Mouse (Mus musculus) limb, embryonic 12.5 days (tissue): Measurements from ENCODE around the gene Chst14. TPM values are rescaled to one million over a fixed set of nuclear protein-coding genes. Genes with fewer than 3 reads are reported as not detected.

Source experiments
- ATAC-seq: fragments of 200-750 bp; cut with Nextera tagmentation; 2 replicates; pipeline ENCODE4 v1.8.0; 2017; ENCODE audit warnings: low read depth, moderate TSS enrichment; ENCODE audit not compliant: insufficient number of reproducible peaks, insufficient read depth, low FRiP score, low TSS enrichment
- H3K27ac ChIP-seq: fragments of 300-500 bp; sonication (generic); 2 replicates; pipeline ENCODE4 v1.5.1; 2016; ENCODE audit warnings: mild to moderate bottlenecking, moderate library complexity
- H3K27me3 ChIP-seq: fragments of 300-500 bp; sonication (generic); 2 replicates; pipeline ENCODE4 v1.6.1; 2016; ENCODE audit warnings: mild to moderate bottlenecking, moderate library complexity
- H3K36me3 ChIP-seq: fragments of 300-500 bp; sonication (generic); 2 replicates; pipeline ENCODE4 v1.6.1; 2016; ENCODE audit warnings: mild to moderate bottlenecking, moderate library complexity
- H3K4me1 ChIP-seq: fragments of 300-500 bp; sonication (generic); replicated peaks from 2 replicates; pipeline ENCODE4 v1.6.1; 2016
- H3K4me2 ChIP-seq: fragments of 300-500 bp; sonication (generic); 2 replicates; pipeline ENCODE4 v1.6.1; 2016; ENCODE audit warnings: mild to moderate bottlenecking, moderate library complexity
- H3K4me3 ChIP-seq: fragments of 300-500 bp; sonication (generic); replicated peaks from 2 replicates; pipeline ENCODE4 v1.5.1; 2016; ENCODE audit warnings: mild to moderate bottlenecking
- H3K9ac ChIP-seq: fragments of 300-500 bp; sonication (generic); replicated peaks from 2 replicates; pipeline ENCODE4 v1.6.1; 2016; ENCODE audit warnings: mild to moderate bottlenecking, moderate library complexity
- H3K9me3 ChIP-seq: fragments of 300-500 bp; sonication (generic); 2 replicates; pipeline ENCODE4 v1.6.1; 2016; ENCODE audit warnings: mild to moderate bottlenecking, moderate library complexity
- WGBS: fragments of 180-500 bp; shearing (Covaris S2); methylation state at CpG from one replicate; pipeline ENCODE4 v1.1.7; 2016; 5-methylcytosine and 5-hydroxymethylcytosine counted together
- polyA plus RNA-seq: library from polyadenylated mRNA; unstranded; fragments of >200 nt; fragmentation: Nextera tagmentation; extraction: Ambion mirVana; gene quantifications from 2 replicates; pipeline ENCODE4 v1.2.1, GENCODE M21; 2016

Chst14 gene
- polyA plus RNA-seq = 42.9 and 45.6 TPM in 2 replicates

DNA sequence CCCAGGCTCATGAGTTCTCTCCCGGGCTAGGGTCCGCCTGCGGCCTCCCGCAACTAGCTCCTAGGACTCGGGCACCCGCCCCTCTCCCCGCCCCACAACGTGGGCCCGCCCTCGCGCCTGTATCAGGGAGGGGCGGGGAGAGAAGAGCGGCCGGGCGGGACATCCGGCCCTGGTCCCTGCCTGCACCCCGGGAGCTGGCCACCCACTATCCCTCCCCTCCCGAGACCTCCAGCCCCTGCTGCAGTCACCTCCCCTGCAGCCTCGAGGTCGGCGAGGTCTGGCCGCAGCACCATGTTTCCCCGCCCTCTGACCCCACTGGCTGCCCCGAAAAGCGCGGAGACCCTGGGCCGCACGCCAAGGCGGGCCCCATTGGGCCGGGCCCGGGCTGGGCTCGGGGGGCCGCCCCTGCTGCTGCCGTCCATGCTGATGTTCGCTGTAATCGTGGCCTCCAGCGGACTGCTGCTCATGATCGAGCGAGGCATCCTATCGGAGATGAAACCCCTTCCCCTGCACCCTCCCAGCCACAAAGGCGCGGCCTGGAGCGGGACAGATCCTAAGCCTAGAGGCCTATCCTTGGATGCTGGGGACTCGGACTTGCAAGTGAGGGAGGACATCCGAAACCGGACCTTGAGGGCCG is at the start of gene Chst14:
Gene Chst14 (plus strand): TSS at position 136 of the 637 bp plus-strand sequence.
- H3K27me3 ChIP-seq = no peaks in the 10 kb centered on the region
- H3K4me3 ChIP-seq = peak within 1 kb of the TSS; percentile 80
- peak within 1 kb of the TSS; percentile 94 for H3K4me2 ChIP-seq
- peak; percentile 85 for ATAC-seq
- peak within 1 kb of the TSS; percentile 80 for H3K27ac ChIP-seq
- peaks cover 35% of the 10 kb centered on the region for H3K4me1 ChIP-seq
- no peaks in the 10 kb centered on the region for H3K9me3 ChIP-seq
- peak within 1 kb of the TSS; percentile 88 for H3K9ac ChIP-seq
- H3K36me3 ChIP-seq = peaks cover 30% of the 10 kb centered on the region
- under 1% methylated on average over 42 of the region's 47 CpGs for WGBS

DNA sequence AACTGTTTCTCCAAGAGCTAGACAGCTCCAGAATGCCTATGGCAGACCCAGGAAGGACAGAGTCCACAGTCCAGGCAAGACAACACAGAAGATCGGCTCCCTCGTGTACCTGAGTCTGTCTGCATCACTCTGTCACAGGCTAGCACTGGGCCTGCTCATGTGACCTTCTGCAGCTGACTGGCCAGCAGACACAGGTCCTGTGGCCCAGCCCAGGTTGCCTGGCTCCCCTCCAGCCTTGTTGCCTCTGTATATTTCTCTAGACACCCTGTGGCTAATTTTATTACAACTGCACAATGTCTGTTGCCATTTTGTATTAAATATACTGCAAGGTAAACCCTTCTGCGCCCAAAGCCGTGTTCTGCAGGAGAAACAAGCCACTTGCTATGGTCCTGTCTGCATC is 45.3 kb upstream of the Chst14 start:
- ATAC-seq = no peak
- no peaks in the 10 kb centered on the region for H3K9me3 ChIP-seq
- no peak overlapping the region for H3K27ac ChIP-seq
- no peak overlapping the region for H3K4me2 ChIP-seq
- 71% methylated on average over 4 of the region's 4 CpGs for WGBS
- H3K4me1 ChIP-seq = peaks cover 5% of the 10 kb centered on the region
- H3K9ac ChIP-seq = no peak overlapping the region
- peaks cover 19% of the 10 kb centered on the region for H3K27me3 ChIP-seq
- peaks cover 38% of the 10 kb centered on the region for H3K36me3 ChIP-seq
- no peak overlapping the region for H3K4me3 ChIP-seq

DNA sequence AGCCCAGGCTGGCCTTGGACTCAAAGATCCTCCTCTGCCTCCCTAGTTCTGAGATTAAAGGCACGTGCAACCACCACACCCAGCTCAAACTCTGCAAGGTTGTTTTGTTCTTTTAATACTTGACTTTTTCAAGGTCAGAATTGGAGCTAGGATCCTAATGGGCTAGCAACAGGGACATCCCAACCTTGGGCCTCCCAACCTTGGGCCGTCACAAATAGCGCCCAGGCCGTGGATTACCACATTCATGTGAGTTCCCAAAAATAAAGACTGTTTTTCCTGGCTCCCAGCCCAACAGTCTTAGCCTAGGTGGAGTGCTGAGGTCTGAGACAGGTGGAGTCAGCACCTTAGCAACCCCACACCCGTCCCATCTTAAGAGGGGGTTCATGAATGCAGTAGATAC is 44.3 kb upstream of the Chst14 start:
- 86% methylated on average over 5 of the region's 5 CpGs for WGBS

DNA sequence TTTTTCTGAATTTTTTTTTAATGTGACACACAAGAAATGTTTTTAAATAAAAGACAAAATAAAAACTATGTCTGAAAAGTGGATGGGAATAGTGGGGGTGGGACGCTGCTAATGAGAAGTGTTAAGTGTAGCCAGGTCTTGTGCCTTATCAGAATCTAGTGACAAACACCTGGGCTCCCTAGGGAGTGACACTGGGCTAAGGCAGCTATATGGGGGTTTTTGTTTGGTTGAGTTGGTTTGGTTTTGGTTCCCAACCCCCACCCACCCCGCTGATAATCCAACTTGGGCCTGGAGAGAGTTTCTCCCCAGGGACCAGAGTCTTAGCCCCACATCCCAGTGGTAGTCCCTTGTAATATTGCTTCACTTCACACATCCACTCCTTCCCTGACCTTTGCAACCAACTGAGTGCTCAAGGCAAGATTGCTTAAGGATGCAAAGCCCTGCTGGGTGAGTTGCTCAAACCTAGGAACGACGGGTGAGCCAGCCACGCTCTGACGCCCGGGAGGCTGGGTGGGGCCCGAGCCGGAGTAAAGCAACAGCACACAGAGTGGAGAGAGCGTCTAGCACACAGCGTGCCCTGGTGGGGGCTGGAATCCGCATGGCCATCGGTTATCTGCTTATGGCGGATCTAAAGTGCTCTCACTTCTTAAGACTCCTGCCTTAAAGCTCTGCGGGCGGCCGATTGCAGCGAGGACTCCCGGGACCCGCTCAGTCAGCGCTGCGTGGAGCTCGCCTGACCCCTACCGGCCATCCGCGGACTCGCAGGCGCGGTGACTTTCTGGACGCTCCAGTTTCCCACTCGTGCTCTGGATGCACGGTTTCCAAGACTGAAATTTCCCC is 43.2 kb upstream of the Chst14 start:
- Histone ChIP-seq H3K27ac (no peak overlapping the region), H3K9ac (peak overlapping the region; percentile 67), H3K36me3 (peaks cover 19% of the 10 kb centered on the region), H3K4me2 (peak overlapping the region; percentile 79), H3K27me3 (peaks cover 37% of the 10 kb centered on the region), H3K4me1 (peaks cover 5% of the 10 kb centered on the region), H3K4me3 (peak overlapping the region; percentile 43), H3K9me3 (no peaks in the 10 kb centered on the region)
- peak; percentile 71; the same call in 1 of the 2 replicates for ATAC-seq
- 2% methylated on average over 32 of the region's 32 CpGs for WGBS

More for the DNA sequence above, 44.3 kb upstream of the Chst14 start:
- no peak overlapping the region for H3K4me3 ChIP-seq
- H3K4me1 ChIP-seq = peaks cover 5% of the 10 kb centered on the region
- no peak overlapping the region for H3K27ac ChIP-seq
- no peaks in the 10 kb centered on the region for H3K9me3 ChIP-seq
- ATAC-seq = no peak
- peaks cover 29% of the 10 kb centered on the region for H3K36me3 ChIP-seq
- H3K9ac ChIP-seq = no peak overlapping the region
- H3K4me2 ChIP-seq = no peak overlapping the region
- peaks cover 27% of the 10 kb centered on the region for H3K27me3 ChIP-seq

DNA sequence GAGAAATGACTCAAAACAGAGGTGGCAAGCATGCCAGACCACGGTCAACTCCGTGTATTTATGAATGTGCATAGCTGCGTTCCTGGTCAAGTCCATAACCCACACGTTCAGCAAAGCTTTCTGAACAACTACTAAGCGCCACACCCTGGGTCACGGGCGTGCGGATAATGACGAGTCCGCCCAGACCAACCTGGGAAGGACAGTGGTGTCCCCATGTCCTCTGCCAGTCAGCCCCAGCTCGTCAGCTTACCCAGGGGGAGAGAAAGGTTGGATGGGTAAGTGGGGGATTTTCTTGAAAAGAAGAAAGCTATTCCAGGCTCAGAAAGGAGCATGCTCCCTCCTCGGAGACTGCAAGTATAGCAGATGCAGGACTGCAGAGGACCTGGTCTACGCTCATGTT is 38.9 kb upstream of the Chst14 start:
- no peak overlapping the region; the same call in 1 of the 2 replicates for H3K9ac ChIP-seq
- no peak for ATAC-seq
- H3K27me3 ChIP-seq = peaks cover 56% of the 10 kb centered on the region
- H3K36me3 ChIP-seq = no peaks in the 10 kb centered on the region
- 64% methylated on average over 13 of the region's 13 CpGs for WGBS
- no peak overlapping the region for H3K4me3 ChIP-seq
- H3K27ac ChIP-seq = no peak overlapping the region
- H3K4me2 ChIP-seq = 0 out of 2 replicates have a peak overlapping the region, but pooled peaks have one; percentile 2
- H3K4me1 ChIP-seq = peaks cover 5% of the 10 kb centered on the region
- H3K9me3 ChIP-seq = no peaks in the 10 kb centered on the region

DNA sequence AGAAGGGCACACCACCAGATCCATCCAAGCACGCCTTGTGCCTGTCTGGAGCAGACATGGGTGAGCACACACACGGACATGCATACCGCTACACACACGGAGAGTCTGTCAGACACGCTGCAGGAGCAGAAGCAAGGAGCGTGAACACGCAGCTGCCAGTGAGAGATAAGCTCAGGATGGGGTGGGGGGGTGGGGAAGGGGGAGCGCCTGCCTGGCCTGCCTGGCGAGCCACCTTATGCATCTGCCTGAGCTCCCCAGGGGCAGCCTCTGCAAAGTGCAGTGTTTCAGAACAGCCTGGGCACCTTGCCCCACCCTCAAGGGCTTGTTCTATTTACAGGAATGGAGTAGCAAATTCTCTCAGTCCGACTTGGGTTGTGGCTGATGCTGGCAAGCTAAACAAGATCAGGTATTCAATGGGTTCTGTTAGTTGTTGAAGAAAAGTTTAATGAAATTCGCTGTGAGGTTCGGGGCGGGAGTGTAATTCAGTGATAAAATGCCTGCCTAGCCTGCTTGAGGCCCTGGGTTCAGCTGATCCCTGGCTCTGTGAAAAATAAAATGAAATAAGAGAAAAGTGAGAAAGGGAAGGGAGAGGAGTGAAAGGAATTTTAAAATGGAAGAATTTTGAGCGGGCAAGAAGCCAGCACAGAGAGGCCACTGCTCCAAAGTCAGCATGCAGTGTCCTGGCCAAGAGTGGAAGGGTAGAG is 38.3 kb upstream of the Chst14 start:
- Histone ChIP-seq H3K4me1 (peaks cover 2% of the 10 kb centered on the region; the same call in 1 of the 2 replicates), H3K9ac (no peak overlapping the region; the same call in 1 of the 2 replicates), H3K4me3 (no peak overlapping the region), H3K27ac (no peak overlapping the region), H3K27me3 (peaks cover 61% of the 10 kb centered on the region), H3K4me2 (peak overlapping the region; percentile 2; the same call in 1 of the 2 replicates), H3K9me3 (no peaks in the 10 kb centered on the region), H3K36me3 (no peaks in the 10 kb centered on the region)
- ATAC-seq = no peak
- WGBS = 35% methylated on average over 14 of the region's 14 CpGs

DNA sequence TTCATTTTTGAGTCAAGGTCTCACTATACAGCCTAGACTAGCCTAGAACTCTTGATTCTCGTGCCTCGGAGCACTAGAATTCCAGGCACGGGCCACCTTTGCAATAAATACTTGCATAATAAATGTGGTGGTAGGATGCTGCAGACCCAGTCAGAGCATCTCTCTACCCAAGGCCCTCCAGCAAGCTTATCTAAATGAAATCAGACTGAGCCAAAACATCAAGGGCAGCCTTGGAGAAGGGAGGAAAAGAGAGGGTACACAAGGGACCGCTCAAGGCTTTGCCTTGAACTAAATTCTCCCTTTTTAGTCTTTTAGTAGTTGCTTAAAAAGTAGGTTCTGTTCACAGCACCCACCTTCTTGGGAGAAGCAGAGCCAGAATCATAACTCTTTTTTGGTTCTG is 35.1 kb upstream of the Chst14 start:
- no peak overlapping the region for H3K27ac ChIP-seq
- WGBS = 81% methylated on average over 4 of the region's 4 CpGs
- H3K4me3 ChIP-seq = no peak overlapping the region
- no peak overlapping the region for H3K4me2 ChIP-seq
- no peak for ATAC-seq
- H3K36me3 ChIP-seq = no peaks in the 10 kb centered on the region
- H3K9ac ChIP-seq = no peak overlapping the region
- peaks cover 70% of the 10 kb centered on the region for H3K27me3 ChIP-seq
- no peaks in the 10 kb centered on the region for H3K9me3 ChIP-seq
- peaks cover 2% of the 10 kb centered on the region for H3K4me1 ChIP-seq

DNA sequence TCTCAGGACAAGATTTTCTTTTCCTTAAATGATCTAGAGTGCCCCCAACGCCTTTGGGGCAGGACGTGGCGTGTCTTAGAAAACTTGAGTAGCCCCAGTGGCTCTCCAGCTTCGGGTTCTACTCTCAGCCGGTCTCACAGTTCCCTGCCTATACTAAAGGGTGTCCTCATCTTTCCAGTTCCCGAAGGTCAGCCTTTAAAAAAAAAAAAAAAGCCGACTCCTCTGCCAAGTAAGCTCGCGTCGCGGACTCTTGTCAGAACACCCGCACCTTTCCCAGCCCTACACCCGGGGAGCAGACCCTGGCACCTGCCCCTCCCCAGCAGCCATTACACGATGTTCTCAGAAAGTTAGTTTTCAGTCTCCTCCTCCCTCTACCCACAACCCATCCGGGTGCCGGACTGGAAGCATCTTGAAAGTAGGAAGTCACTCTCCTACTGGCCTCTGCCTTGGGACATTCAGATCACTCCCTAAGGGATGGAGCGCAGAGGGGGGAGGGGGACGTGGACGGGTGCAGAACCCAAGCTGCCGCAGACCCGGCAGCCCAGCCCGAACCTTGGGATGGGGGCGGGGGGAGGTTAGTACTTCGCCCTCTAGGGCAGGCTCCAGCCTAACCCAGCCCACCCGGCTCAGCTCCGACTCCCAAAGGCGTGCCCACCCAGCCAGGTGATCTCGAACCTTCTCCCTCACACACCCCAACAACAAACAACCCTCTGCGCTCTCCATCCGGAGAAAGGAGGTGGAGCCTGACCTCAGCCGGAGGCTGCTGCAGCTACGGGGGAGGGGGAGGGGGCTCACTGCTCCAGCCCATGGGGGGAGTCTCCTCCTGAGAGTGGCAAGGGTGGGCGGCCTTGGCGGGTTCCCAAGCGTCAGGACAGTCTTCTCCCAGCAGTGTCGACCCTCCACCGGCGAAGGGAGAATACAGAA is 30.0 kb upstream of the Chst14 start:
- Histone ChIP-seq H3K4me3 (peak overlapping the region; percentile 48), H3K4me1 (peaks cover 37% of the 10 kb centered on the region), H3K9me3 (no peaks in the 10 kb centered on the region), H3K36me3 (no peaks in the 10 kb centered on the region), H3K27ac (no peak overlapping the region), H3K9ac (peak overlapping the region; percentile 51; the same call in 1 of the 2 replicates), H3K4me2 (peak overlapping the region; percentile 87), H3K27me3 (peaks cover 89% of the 10 kb centered on the region)
- no peak for ATAC-seq
- whole genome bisulfite sequencing = under 1% methylated on average over 38 of the region's 38 CpGs

DNA sequence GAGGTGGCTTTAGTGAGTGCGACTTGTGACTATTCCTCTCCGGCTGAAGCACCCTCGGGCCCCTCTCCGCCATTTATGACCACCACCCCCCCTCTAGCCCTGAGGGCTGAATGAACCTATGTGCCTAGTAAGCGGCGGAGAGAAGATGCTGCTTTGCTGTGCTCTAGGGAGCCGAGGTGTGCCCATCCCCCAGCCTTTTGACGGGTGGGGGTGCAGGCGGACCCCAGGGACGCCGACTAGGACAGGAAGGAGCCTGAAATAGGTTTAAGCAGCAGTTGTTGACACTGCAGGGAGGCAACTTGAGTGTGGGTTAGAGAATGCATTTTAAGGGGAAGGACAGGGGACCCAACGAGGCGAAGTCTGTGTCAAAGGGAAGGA is 29.4 kb upstream of the Chst14 start:
- H3K4me1 ChIP-seq = peaks cover 37% of the 10 kb centered on the region
- peaks cover 86% of the 10 kb centered on the region for H3K27me3 ChIP-seq
- H3K27ac ChIP-seq = no peak overlapping the region
- ATAC-seq = no peak
- WGBS = under 1% methylated on average over 13 of the region's 13 CpGs
- H3K9me3 ChIP-seq = no peaks in the 10 kb centered on the region
- H3K4me3 ChIP-seq = peak overlapping the region; percentile 48
- peak overlapping the region; percentile 51; the same call in 1 of the 2 replicates for H3K9ac ChIP-seq
- H3K4me2 ChIP-seq = peak overlapping the region; percentile 87
- no peaks in the 10 kb centered on the region for H3K36me3 ChIP-seq

DNA sequence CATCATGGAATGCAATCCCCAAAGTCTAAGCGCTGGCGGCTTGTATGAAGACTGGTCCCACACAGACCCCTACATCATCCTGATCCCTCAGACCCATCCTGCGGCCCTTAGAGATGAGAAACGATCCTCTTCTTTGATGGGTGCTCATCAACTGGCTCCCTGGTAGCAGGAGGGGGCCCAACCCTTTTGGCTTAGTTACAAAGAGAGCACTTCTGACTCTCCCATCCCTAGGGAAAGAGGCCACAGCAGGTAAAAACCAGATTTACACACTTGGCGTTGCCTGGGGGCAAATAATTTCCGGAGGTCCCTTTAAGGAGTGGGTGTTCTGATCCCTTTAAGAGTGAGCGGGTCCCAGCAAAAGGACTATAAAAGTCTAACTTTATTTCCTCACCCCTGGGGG is 28.9 kb upstream of the Chst14 start:
- H3K36me3 ChIP-seq = no peaks in the 10 kb centered on the region
- no peaks in the 10 kb centered on the region for H3K9me3 ChIP-seq
- H3K27ac ChIP-seq = no peak overlapping the region
- H3K9ac ChIP-seq = no peak overlapping the region
- 1% methylated on average over 7 of the region's 7 CpGs for WGBS
- ATAC-seq = no peak
- H3K27me3 ChIP-seq = peaks cover 82% of the 10 kb centered on the region
- H3K4me3 ChIP-seq = peak overlapping the region; percentile 48
- peak overlapping the region; percentile 87 for H3K4me2 ChIP-seq
- H3K4me1 ChIP-seq = peaks cover 38% of the 10 kb centered on the region
